Mouse (Mus musculus): Measurements from ENCODE around the gene Evx1.

Gene Evx1

DNA sequence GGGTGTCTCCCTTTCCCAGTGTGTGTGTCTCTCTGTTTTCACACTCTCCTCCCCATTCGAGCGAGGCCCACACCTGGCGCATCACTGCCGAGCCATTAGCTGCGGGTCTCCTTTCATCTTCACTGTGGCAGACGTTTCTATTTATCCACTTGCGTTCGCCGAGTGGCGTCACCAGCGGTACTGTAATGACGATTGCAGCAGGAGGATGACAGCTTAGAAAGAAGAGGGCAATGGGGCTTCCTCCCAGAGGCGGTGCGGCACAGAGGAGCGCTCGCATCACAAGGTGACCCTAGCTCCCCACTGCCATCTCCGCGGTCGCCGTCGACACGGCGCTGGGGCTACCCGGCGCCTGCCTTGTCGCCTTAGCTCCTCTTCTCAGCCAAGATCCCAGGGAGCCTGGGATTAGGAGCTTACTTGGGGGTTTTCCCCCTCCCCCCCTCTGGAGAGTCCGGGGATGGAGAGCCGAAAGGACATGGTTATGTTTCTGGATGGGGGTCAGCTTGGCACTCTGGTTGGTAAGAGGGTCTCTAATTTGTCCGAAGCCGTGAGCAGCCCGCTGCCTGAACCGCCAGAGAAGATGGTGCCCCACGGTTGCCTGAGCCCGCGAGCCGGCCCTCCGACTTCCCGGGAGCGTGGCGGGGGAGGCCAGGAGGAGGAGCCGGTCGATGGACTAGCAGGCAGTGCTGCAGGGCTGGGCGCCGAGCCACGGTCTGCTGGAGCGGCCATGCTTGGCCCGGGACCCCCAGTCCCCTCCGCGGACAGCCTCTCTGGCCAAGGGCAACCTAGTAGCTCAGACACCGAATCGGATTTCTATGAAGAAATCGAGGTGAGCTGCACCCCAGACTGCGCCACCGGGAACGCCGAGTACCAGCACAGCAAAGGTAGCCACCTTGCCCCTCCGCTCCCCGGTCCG, at the start of gene Evx1:
TSS of gene Evx1 (plus strand) at position 108 of the 913 bp plus-strand sequence.
- no peak for DNase-seq (ENCODE audit: low spot score)

DNA sequence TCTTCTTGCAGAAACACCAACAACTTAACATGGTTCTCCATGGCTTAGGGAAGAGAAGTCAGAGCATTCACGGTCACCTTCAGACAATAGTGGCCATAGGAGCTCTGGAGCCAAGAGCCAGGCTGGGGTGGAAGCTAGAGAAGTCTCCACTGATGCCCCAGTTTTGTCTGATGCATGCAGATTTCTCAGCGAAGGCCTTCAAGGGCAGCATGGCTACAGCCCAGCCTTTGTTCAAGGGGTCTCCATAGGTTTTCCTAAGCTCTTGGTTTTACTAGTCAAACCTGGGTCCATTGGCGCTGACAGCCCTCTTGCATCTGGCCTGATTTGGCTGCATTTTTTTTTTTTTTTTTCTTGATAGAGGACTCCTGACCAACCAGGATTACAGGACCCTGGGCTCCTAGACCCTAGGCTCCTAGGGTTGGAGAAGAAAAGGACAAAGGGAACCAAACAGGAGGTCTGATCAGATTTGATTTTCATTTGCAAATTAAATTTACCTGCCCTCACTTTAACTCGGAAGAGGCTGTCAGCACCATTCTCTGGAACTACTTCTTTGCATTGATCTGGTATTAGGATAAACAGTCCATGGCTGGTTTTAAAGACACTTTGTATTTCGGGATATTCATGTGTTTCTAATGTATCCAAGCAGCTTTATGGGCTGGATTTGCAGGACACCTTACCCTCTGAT, 49.0 kb upstream of the Evx1 start:
- DNase-seq (ENCODE audit: low spot score) = no peak

DNA sequence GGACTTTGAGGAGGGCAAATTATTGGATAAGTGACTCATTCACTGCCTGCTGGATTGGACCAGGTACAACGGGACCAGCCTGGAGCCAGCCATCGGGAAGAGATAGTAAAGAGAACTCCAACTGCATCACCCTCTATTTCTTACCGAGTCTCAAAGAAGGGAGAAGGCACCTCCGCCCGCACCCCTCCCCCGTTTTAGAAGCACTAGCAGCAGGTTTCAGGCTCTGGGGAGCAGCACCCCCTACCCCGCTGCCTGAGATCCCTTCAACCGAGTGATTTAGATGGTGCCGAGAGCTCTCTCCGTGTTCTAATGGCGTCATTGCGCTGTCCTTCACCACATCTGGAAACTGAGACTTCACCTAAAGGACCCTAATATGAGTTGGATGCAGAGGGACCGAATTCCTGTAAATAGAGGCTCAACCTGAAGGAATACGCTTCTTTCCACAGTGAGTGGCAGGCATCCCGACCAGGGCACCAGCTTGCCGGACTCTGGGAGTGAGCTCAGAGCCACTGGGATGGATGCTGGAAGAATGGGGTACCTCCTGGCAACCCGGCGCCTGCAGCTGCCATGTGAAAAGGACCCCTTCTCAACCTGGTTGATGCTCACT, 47.9 kb upstream of the Evx1 start:
- DNase-seq (ENCODE audit: low spot score) = no peak

DNA sequence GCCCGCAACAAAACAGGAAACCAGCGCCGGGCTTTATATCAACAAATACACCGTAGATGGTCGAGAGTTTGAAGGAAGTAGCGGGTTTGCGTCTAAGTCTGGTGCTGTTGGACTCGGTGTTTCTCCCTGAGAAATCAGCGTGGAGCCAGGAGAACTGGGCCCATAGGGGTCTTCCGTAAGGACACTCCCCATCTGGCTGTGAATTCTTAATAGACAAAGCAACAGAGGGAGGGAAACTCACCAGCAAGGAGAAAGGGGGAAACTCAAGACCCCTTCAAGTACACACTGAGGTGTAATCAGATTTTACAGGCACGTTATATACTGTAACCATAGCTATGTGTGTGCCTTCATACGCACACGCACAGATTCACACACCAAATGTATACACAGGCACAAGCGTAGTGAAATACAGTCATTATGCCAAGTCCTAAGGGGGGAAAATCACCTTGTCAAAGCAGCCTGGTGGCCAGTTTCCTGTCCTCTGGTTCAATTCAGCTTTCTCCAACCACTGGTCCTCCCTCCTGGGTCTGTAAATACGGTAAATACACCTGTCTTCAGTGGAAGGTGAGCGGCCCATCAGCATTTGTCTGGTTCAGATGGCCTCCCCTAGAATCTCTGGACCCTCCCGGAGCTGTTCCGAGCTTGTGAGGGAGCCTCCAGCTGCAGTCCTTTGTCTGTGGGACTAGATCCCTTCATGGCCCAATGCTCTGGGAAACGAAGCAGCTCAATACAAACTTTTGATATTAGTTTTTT, 47.2 kb upstream of the Evx1 start:
- DNase-seq (ENCODE audit: low spot score) = no peak

DNA sequence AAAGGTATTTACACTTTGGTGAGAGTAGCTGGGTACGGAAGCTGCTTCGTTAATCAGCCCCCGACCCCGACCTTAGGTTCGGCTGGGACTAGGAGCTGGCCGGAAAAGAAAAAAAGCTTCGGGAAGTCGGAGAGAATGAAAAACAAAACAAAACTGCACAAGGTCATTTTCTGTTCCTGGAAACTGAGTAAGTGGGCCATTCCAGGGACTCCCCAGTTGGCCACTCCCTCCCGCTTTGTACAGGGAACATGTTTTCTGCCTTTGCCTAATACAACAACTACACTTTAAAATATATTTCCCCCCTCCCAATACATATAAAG, 46.7 kb upstream of the Evx1 start:
- DNase-seq (ENCODE audit: low spot score) = no peak

DNA sequence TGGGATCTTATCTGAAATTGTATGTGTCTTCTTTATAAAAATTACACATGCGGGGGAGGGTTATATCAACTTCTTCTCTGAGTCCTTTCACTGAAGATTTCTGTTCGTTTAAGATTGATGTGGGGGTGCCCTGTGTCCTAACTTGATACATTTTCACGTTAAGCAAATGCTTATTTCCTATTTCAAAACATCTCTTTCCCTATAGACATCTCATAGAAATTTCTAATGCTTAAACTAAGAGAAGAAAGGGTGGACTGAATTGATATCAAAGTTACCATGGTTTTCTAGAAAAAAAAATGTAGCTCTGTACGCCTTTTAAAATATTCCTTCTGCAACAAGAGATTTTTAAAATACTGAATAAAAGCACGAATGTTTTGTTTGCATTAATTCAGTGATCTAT, 46.1 kb upstream of the Evx1 start:
- DNase-seq (ENCODE audit: low spot score) = no peak

DNA sequence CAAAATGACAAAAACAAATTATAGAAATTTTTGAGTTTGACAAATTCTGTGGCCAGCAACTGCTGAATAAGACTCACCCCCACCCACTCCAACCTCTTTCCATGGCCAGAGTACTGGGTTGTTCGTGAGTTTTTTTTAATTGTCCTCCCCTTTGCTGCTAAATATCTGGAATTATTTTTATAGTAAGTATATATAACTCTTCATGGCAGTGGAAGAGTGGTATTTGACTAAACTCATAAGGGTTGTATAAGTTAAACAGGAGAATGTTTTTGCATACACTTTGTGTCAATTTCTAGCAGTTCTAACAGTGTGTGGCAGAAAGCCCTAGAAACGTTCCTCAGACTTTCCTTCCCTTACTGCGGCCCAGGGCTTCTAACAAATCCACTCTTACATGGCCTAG, 45.6 kb upstream of the Evx1 start:
- no peak for DNase-seq (ENCODE audit: low spot score)

DNA sequence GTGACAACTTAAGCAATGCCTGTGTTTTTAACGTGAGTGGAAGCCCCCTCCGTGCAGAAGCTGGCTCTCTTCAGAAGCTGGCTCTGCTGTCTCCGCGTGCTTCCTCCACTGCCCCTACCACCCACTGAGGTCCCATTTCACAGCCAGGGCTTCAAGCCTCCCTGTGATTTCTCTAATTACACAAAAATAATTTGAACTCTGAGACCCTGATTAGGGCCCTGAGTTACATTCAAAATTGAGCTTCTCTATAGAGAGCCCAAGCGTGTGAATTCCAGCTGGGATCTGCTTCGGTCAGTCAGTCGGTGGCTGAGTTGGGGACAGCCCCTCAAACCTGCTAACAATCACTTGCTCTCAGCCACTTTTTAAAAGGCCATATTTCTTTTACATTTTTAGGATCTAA, 45.0 kb upstream of the Evx1 start:
- DNase-seq (ENCODE audit: low spot score) = no peak

DNA sequence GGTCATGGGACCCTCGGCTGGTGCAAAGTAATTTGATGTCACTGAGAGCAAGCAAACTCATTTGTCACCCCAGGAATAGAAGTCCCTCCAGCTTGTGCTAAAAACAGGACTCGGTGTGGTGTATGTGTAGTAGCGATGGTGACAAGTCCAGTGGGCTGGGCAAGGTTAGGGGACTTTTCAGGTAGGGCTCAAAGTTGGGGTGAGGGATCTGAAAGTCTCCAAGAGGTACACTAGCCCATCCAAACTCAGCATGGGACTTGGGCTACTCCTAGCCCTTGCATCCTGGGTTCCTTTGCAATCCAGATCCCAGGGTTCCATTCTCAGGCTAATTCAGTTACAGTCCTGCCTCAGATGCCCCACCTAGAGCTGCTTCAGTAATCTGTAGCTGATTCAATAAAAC, 44.5 kb upstream of the Evx1 start:
- DNase-seq (ENCODE audit: low spot score) = no peak

DNA sequence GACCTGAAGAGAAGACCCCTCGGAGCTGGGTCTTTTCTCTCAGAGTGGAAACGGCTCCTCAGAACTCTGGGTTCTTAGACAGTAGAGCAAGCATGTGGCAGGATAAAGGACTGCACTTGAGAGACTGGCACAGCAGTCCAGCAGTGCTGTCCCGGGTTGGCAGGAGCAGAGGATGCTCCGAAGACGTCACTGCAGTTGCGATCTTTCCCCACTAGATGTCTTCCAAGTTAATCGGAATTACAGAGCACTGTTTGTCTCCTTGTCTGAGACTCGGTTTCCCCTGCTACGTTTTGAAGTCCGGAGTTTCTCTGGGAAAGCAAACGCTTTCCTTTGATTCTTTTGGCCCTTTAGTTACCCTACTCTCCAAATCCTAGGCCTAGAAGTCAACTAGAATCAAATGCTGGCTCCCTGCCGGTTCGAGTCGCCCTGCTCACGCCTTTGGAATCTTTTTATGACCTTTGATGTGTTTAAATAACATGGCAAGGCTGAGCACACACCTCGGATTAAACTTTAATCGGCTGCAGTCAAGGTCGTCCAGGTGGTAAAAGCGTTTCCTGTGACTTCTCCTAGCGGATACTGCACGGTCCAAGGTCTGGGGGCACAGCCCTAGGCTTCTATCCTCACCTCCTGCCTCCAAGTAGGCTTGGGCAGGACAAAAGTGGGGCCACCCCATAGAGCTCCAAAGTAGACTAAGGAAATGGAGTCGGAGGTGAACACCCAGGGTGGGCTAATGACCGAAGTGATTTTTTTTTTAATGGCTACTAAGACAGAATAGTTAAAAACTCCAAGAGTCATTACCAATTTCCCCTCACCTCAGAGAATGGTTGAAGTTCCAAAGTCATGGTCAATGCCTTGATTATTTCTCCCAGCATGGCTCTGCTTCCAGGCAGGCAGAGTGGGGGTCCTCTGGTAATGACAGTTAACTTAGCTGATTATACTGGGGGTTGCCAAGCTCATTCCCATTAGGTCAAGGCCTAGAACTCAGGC, 42.5 kb upstream of the Evx1 start:
- peak; percentile 44 for DNase-seq (ENCODE audit: low spot score)

DNA sequence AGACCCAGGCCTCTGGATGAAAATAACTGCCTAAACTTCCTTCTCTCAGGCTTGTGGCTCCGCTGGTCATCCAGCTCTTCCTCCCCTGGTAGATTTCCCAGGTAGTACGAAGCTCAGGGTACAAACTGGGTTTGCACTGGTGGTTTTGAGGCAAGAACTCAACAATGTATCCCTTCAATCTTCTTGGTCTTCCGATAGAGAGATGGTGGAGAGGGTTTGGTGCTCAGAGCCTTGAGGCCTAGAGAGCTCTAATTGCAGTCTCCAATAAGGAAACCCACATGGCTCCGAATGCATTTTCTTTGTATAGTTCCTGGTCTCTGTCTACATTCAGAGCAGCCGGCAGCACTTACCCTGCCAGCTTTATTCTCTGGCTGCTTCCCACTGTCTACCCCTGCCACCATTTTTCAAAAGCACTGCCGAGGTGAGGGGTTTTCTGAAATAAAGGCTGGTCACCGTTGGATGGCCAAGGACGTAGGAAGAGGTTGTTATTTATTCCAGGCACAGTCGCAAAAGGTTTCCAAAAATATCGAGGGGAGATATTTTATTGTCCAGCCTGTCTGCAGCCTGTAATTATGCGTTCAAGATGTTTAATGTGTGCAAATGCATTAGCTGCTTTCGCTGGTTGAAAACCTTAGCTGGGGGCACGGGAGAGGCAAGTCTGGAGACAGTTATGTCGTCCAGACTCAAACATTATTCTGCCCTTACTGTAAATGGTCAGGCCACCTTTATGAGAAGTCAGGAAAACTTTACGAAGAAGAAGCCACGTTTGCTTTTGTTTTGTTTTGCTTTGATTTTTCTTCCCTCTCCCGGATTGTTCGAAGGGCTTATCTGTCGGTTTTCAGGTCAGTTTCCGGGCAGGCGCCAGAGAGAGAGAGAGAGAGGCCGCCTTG, 40.3 kb upstream of the Evx1 start:
- DNase-seq (ENCODE audit: low spot score) = no peak

DNA sequence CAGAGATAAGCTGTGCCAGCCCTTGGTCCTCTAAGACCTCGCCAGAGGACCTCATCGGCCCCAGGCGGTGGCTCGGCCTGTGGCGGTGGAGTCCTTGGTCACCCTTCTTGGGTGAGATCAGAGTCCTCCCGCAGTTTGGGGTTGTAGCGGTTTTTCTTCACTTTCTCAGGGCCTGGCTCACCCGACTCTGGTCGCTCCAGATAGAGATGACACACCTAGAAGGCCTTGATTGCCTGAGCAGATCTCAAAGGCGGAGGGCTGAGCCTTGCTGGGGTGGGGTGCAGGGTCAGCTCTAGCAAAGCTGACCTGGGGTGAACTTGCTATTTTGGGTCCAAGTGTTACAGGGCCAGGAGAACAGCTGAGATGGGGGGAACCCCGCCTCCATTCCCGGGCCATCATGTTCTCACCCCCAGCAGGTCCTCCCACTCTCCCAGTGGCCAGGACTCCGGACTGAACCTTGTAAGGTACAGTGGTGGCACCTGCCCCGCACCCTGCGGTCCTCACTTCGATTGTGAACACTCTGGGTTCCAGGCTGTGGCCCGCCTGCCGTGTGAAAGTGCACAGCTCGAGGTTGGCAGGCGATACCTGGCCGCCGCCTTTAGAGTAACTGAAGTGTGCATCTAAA, 39.5 kb upstream of the Evx1 start:
- DNase-seq (ENCODE audit: low spot score) = no peak

DNA sequence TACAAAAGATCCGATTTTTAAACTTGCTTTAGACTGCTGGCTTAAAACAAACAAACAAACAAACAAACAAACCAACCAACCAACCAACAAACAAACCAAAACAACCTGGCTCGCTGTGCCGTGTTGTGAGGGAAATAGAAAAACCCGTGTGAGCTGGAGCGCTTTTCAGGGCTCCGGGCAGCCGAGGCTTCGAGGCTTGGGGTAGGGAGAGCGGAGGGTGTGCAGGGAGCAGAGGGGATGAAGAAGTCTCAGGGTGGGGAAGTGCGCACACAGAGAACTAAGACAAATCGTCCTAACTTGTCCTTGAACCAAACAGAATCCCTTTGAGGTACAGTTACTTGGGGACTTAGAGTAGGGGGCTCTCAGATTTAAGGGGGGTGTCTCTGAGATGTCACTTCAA, 38.7 kb upstream of the Evx1 start:
- no peak for DNase-seq (ENCODE audit: low spot score)

DNA sequence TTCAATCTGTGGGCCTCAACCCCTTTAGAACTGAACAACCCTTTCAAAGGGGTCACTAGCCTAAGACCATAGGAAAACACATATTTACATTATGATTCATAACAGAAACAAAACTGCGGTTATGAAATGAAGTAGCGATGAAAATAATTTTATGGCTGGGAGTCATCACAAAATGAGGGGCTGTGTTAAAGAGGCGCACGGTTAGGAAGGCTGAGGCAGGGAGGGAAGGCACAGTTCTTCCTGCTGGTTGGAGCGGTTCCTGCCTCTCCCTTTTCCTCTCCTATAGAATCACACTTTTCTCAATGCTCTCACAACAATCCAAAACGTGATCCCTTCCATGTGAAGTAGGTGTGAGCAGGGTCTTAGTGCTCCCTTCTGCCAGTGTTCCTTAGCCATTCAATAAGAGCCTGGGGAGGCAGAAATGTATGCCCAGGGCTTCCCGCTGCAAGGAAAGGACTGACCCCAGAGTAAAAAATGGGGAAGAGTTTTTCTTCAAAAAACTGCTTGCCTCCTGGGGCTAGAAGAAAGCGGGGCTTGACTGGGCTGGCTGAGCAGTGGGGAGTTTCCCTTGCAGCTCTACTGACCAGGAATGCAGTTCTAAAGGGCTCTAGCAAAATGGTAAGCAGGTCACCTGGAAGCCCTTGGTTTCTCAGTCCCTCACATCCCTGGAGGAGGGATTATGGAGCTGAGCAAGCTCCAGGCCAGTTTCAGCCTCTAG, 37.6 kb upstream of the Evx1 start:
- no peak for DNase-seq (ENCODE audit: low spot score)

DNA sequence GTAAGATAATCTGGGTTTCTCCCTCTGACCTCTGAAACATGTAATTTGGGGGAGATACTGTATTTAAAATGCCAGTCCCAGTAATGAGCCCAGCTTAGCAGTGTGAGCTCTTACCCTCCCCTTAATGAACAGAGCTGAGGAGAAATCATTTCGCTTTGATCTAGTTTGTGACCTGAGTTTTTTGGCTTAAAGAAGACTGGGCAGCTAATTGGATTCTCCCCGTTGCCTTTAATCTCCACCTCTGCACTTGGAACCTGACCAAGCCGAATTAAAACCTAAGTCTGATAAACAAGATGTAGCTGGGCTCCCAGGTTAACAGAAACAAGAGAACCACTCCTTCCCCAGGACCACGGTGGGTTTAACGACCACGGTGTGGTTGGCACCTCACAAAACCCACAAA, 36.9 kb upstream of the Evx1 start:
- no peak for DNase-seq (ENCODE audit: low spot score)

DNA sequence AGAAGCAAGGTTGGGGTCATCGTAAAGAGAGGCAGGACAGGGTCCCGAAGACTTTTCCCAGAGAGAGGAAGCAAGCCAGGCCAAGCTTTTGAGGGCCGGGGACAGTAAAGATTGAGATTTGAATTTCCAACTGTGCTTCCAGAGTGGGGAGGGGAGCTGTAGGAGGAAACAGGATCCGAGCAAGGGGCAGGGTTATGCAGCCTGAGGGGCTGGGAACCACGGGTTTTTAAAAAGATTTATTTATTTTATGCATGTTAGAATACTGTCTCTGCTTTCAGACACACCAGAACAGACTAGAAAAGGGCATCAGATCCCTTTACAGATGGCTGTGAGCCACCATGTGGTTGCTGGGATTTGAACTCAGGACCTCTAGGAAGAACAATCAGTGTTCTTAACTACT, 36.4 kb upstream of the Evx1 start:
- no peak for DNase-seq (ENCODE audit: low spot score)

DNA sequence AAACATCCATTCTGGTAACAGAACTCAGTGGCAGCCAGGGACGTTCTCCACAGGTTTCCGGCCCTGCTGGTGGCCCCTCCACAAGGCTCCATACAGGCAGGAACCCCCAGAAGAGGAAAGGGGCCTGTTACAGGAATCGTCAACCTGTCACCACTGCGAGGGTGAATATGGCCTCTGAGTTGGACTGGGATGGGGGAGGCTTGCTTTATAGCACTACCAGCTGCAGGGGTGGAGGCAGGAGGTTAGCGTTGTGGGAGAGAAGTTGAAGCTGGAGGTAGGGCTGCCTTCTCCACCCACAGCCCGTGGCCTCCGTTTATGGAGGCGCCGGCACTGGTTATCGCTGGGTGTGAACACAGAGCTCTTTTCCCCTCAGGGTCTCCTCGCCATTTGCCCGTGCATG, 32.2 kb upstream of the Evx1 start:
- no peak for DNase-seq (ENCODE audit: low spot score)

DNA sequence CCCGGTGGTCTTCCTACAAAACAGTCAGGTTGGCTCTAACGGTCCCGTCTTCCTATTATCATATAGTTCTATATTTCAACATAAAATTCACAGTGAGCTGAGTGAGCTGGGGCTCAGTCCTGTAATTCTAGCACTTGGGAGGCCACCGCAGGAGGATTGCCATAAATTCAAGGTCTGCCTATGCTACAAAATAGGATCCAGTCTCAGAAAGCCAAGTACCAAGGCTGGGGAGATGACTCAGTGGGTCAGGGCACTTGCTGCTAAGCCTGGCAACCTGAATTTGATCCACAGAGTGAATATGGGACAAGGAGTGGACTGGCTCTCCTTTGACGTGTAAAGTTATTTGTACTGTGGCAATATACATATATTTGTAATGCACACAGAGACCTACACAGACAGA, 29.4 kb upstream of the Evx1 start:
- no peak for DNase-seq (ENCODE audit: low spot score)

DNA sequence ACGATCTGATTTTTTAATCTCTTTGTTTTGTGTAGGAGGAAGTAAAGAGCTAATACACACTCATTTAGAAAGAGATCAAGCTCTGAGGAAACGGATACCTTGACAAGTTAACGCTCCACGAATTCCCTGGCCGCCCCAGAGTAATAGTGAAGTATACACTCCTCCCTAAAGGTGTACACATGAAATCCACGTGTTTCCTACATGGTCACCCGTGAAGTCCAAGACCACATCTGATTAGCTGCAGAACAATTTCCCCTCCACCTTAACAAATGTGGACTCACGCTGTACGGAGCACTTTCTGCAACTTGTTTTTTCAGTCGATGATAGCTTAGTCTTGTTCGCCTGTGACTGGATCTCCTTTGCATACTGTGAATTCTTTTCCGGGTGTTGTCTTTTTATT, 23.1 kb upstream of the Evx1 start:
- no peak for DNase-seq (ENCODE audit: low spot score)
